Mouse (Mus musculus) MEL (cell line): Measurements from ENCODE around the gene Klhl3.

ENCODE experiments used
- CTCF ChIP-seq, 3 experiments: IDR thresholded peaks in 2 of 3; conservative IDR thresholded peaks in 1 of 3; 2 replicates each; pipeline ENCODE4 v1.5.1; 2011 to 2012; ENCODE audit warnings: low read length in 3 of 3, low read depth in 2 of 3, mild to moderate bottlenecking in 2 of 3, improper control_type of control experiment in 1 of 3, inconsistent platforms in 1 of 3, mixed read lengths in 1 of 3, moderate library complexity in 1 of 3; ENCODE audit not compliant: control insufficient read depth in 1 of 3, insufficient read depth in 1 of 3, poor library complexity in 1 of 3, severe bottlenecking in 1 of 3
- ETS1 ChIP-seq: IDR thresholded peaks from 2 replicates; pipeline ENCODE4 v1.6.1; 2012; ENCODE audit warnings: low read depth, mild to moderate bottlenecking, inconsistent platforms, low read length, improper control_type of control experiment, moderate library complexity
- GABPA ChIP-seq: IDR thresholded peaks from 2 replicates; pipeline ENCODE4 v1.6.1; 2012; ENCODE audit warnings: low read depth, mild to moderate bottlenecking, inconsistent platforms, low read length, improper control_type of control experiment, moderate library complexity
- HCFC1 ChIP-seq: IDR thresholded peaks from 2 replicates; pipeline ENCODE4 v1.6.1; 2012; ENCODE audit warnings: low read depth, mild to moderate bottlenecking, inconsistent platforms, low read length, improper control_type of control experiment, moderate library complexity
- NELFE ChIP-seq: IDR thresholded peaks from 2 replicates; pipeline ENCODE4 v1.6.1; 2011; ENCODE audit warnings: low read depth, low read length, improper control_type of control experiment

GRCm38 (mm10) chr13:58027115-58027514 is 86.3 kb downstream of the Klhl3 start:
- no peak for TF ChIP-seq NELFE
- TF ChIP-seq GABPA, result no peak
- TF ChIP-seq ETS1, result no peak
- TF ChIP-seq HCFC1, result no peak
- no peak for TF ChIP-seq CTCF (IDR thresholded peaks at IDR 0.05 in 2 of 3, conservative IDR thresholded peaks at IDR 0.05 in 1 of 3; ENCODE audit: control insufficient read depth in 1 of 3, insufficient read depth in 1 of 3, low read depth in 2 of 3, low read length in 3 of 3, poor library complexity in 1 of 3, severe bottlenecking in 1 of 3)
